Mouse (Mus musculus) gastrocnemius, adult 2 months (tissue): ENCODE measurements around the gene Gm10271. TPM values are rescaled to one million over a fixed set of nuclear protein-coding genes. Genes with fewer than 3 reads are reported as not detected.
A peak's percentile ranks its signal among the peaks of the same experiment; 100 is the strongest.

ENCODE experiments used
- DNase-seq: peaks from one replicate; pipeline ENCODE4 v3.0.0; 2022
- H3K27ac ChIP-seq: fragments of 200-600 bp; 2 replicates; pipeline ENCODE4 v1.8.1; 2022; ENCODE audit warnings: mild to moderate bottlenecking
- H3K4me3 ChIP-seq: fragments of 200-600 bp; 2 replicates; pipeline ENCODE4 v1.8.1; 2022; ENCODE audit warnings: mild to moderate bottlenecking, moderate library complexity
- CTCF ChIP-seq: fragments of 200-600 bp; IDR thresholded peaks from 2 replicates; pipeline ENCODE4 v1.8.1; 2022; ENCODE audit warnings: antibody characterized with exemption, mild to moderate bottlenecking, moderate library complexity
- intact Hi-C: fragments of 180-260 bp; cut with DNase I; formaldehyde crosslinking; loops from one replicate; pipeline ENCODE4 v1.15.1; 2025
- total RNA-seq, 2 experiments: library from RNA; stranded (reverse); gene quantifications; 2 replicates each; pipeline ENCODE4 v1.2.3; 2021

The Gm10271 gene
- total RNA-seq, 2 experiments from 2014 or later = not detected

DNA sequence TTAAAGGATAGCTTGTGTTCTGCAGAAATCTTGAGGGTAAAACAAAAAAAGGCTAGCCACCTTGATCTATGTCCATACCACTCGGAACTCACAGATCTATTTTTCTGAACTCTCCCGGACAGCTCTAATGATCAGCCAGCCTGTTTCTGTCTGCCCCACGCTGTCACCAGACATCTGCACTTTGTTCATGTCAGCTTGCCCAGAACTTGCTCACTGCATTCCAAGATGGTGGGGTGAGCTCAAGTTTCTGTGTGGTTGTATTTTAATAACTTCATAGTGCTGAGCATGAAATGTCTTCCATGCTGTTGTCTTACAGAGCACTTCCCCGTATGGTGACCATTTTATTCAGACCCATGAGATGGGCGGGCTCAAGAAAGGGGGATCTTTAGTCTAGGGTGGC, 7.1 kb downstream of the Gm10271 start:
- intact Hi-C loops = no loop called here
- 0 out of 2 replicates have a peak overlapping the region, but pooled peaks have one; percentile 19 for H3K4me3 ChIP-seq
- no peak overlapping the region for H3K27ac ChIP-seq
- DNase-seq = no peak
- TF ChIP-seq CTCF = no peak

DNA sequence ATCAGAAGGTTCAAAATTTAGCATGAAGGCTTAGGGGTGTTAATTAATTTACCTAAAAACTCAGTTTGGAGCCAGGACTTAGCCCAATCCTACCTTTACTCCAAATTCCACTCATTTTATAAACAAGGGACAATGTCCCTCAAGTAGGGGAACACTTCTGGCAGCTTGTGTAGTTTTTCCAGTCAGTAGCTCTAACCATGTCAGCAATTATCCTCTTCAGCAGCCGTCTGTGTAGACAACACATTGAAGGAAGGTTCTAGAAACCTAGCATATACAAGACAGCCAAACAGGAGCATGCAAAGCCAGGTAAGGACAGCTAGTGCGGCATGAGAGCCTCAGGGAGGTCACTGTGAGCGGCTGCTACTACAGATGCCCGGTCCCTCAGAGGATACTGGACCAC, 7.8 kb downstream of the Gm10271 start:
- DNase-seq = no peak
- Histone ChIP-seq H3K4me3 (no peak overlapping the region), H3K27ac (no peak overlapping the region)
- TF ChIP-seq CTCF = no peak
- intact Hi-C loops = no loop called here

DNA sequence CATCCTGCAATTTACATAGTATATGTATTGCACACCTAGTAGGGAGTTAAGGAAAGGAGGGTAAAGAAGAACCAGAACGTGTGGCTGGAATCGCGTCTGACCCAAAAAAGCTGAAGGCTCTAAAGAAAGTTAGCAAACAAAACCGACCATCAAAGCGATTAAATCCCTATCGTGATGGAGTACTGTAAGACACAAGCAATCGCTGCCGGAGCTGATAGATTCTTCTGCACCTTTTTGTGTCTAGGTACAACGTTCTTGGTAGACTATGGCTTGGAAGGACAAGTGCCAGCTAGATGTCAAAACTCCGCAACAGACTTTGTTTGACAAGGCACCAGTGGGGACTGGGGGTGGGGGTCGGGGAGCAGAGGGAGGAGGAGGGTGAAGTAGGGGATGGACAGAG, 8.3 kb downstream of the Gm10271 start:
- intact Hi-C loops = no loop called here
- TF ChIP-seq CTCF = no peak

DNA sequence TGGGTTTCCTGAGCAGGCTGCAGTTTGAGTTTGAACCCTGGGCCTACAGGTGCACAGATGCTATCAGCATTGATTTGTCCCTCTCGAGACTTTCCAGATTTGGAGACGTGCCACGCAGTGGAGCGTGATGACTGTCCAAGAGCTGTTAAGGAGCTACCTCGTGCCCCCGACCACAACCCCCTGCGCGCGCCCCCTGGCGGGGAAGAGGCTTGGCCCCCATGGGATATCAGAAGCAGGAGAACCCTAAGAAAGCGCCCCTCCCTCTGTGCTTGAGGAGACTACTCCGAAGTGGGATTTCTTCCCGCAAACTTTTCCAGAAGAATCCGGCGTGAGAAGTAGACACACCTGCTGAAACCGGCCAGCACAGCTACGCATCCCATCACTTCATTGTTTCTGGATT, 9.6 kb downstream of the Gm10271 start:
- no peak overlapping the region for H3K4me3 ChIP-seq
- no peak for DNase-seq
- intact Hi-C loops = no loop called here
- no peak overlapping the region for H3K27ac ChIP-seq
- TF ChIP-seq CTCF = no peak

More for the DNA sequence above, 8.3 kb downstream of the Gm10271 start:
- Histone ChIP-seq H3K4me3 (no peak overlapping the region), H3K27ac (no peak overlapping the region)
- DNase-seq = no peak

DNA sequence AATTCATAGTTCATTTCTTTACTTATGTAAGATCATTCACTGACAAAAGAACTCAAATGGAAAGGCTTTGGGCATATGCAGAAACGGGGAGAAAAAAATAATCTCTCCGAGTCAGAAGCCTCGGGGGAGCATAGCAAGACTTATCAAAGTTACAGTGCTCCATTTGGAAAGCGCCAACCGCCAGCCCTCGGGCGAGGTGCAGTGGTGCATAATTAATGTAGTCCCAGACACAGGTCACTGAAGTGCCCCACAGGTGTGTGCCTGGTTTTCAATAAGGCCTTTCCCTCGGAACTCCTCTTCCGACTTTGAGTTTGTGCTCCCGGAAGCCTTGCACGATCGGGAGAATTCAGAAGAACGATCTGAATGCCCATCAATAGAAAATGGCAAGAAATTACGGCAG, 10.3 kb downstream of the Gm10271 start:
- no peak for TF ChIP-seq CTCF
- Histone ChIP-seq H3K4me3 (no peak overlapping the region), H3K27ac (no peak overlapping the region)
- intact Hi-C loops = no loop called here
- DNase-seq = no peak

DNA sequence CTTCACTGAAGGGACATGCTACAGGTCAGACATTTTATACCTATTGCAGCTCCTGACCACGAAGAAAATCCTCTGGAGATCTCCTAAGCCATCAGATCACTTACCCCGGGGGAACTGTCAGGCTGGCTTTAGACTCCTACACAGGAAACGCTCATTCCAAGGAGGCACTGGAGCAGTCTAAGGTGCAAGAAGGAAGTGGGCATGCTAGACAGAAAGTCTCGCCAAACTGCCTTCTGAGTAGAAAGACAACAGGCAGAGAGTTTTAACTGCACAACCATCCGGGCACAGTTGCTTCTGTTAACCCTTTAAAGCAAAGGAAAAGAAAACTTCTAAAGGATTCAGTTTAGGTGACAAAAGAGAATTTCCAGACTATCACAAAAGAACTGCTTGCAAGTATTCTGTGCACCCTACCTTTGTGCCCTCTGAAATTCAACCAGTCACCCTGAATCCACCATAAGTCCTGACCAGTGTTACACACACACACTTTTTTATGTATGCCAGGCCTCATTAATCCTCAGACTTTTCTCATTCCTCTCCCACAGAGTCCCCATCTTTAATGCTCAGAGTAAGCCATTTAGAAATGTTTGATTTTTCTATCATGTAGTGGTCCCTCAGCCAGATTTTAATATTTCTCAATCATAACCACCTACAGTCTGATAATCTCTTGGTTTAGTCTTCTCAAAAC, 14.4 kb downstream of the Gm10271 start:
- no peak overlapping the region for H3K27ac ChIP-seq
- intact Hi-C loops = no loop called here
- no peak overlapping the region for H3K4me3 ChIP-seq
- no peak for DNase-seq
- no peak for TF ChIP-seq CTCF

DNA sequence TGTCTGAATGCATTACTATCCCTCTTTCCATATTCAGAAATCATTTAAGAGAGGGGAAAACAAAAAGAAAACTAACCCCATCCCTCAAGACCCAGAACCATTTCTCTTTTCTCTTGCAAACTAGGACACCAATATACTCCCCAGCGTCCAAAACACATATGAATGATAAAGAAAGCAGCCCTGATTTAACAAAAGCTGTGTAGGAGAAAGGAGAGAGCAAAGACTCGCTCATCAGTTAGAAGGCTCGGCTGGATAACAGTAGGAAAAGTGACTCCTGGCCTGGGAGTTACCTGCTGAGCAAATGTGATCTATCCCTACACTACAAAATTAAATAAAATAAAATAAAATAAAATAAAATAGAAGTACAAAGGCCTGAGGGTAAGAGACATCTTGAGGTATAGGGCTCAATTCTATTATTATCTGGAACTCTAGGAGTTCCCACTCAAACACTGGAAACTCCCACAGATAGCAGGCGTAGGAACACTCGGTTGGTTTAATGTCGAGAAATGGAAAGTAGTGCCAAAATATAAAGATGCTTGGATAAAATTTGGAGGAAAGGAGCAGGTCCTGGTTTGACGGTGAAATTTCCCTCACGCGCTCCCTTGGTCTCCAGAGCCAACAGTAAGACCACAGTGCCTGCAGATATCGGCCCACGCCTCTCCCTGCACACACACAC, 15.8 kb downstream of the Gm10271 start:
- no peak for TF ChIP-seq CTCF
- no peak overlapping the region for H3K27ac ChIP-seq
- intact Hi-C loops = no loop called here
- no peak for DNase-seq
- no peak overlapping the region for H3K4me3 ChIP-seq

DNA sequence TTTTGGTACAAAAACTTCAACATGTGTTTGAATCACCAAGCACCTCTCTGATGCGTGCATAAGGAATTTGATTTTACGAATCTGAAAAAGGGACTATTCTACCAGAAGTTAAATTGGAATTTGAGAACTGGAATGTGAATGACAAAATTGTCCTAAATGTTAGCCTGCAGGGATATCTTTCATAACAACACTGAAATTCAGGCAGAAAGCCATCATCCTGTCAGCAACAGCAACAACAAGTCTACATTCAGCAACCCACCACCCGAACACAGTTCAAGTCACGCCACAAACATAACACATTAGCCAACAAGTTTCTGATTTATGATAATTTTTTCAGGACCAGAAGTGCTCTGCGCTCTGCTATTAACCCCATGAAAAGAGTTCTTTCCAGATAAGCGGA, 17.2 kb downstream of the Gm10271 start:
- TF ChIP-seq CTCF = no peak
- no peak overlapping the region for H3K4me3 ChIP-seq
- DNase-seq = no peak
- intact Hi-C loops = no loop called here
- no peak overlapping the region for H3K27ac ChIP-seq

DNA sequence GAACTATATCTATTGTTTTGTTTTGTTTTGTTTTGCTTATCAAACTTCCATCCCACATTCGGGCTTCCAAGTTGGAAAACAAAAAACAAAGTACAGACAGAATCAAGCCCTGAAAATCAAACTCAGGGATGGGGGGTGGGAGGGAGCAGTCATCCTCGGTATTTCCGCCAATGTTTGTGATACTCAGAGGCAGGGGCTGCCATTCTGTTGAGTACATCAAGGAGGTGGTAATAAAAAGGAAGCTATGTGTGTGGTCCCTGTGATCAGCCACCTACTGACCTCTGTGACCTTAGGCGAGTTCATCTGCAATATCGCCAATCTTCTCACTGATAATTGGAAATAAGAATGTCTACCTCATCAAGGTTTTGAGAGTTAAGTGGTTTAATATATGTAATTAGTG, 21.5 kb downstream of the Gm10271 start:
- intact Hi-C loops = no loop called here
- Histone ChIP-seq H3K4me3 (peak overlapping the region; percentile 89), H3K27ac (peak overlapping the region; percentile 67; the same call in 1 of the 2 replicates)
- no peak for TF ChIP-seq CTCF
- no peak for DNase-seq

DNA sequence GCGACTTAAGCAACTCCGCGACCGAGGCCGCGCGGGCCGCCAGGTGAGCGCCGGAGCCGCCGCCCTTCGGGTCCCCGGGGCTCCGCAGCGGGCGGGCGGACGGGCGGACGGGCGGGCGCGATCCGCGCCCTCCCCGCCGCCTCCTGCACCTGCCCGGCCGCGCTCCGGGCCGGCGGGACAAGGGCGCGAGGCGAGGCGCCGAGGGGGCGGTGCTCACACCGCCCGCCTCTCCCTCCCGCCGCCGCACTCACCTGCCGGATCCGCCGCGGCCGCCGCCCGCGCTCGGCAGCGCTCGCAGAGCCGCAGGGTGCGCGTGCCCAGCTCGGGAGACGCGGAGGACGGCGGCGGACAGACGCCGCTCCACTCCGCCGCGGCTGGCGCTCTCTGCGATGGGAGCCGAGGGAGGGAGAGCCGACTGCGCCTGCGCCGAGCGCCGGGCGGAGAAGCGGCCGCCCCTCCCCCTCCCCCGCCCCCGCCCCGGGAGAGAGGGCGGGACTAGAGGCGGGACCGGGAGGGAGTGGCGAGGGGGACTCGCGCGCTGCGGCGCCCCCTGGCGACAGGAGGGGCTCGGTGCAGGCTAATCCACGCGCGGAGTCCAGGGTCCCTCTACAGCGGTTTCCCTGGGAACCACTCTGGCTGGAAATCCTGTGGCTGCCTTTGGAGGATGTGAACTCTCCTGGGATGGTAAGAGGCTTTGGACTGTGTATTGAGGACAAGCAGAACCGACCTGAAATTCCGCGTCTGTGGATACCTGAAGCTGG, 22.2 kb downstream of the Gm10271 start, which contains the start of gene Rab3ip:
TSS of gene Rab3ip (minus strand) at position 761 of the 761 bp plus-strand sequence.
- peak within 1 kb of the TSS; percentile 89 for H3K4me3 ChIP-seq
- DNase-seq = peak; percentile 95
- intact Hi-C loops = no loop called here
- peak within 1 kb of the TSS; percentile 86 for H3K27ac ChIP-seq
- peak; percentile 99 for TF ChIP-seq CTCF

DNA sequence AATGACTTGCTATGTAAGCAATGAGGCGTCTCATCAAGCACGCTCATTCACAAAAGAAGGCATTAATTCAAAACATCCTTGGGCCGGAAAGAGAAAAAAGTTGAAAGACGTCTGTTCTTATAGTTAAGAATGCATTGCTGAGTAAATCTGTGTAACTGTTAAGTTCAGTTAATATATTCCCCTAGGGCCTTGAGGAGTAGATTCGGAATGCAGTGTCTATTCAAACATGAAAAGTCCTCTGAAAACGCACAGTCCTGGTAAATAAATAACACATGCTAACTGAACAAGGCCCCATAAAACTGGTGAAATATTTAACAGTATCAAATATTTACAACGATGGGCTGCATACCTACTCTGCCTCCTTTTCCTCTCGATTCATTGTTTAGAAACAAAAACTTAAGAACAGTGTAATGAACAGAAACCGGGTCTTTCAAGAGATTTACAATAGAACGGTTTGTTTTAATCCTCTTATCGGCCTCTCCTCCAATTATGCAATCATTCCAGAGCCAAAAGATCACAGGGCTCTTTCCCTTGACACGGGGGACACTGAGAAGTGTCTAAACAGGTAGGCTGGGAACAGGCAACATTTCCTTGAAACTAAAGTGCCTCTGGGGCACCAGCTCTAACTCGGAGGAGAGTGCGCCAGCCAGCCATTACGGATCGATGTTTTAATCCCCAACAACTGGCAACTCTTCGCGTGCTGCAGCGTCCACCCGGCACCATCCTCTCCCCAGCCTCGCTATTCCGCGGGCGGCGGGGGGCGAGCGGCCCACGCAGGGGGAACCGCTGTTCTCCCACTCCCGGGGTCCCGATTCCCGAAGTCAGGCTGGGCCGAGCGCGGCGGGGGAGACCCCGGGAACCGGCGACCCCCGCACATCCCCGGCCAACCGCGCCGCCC, 23.0 kb downstream of the Gm10271 start:
- no peak for TF ChIP-seq CTCF
- Histone ChIP-seq H3K27ac (peak overlapping the region; percentile 86), H3K4me3 (peak overlapping the region; percentile 89)
- DNase-seq = no peak
- intact Hi-C loops = loop anchor here (5.0 to 10.0 kb wide), 2 partner anchors 83 to 255 kb away; no protein-coding TSS in a partner anchor

DNA sequence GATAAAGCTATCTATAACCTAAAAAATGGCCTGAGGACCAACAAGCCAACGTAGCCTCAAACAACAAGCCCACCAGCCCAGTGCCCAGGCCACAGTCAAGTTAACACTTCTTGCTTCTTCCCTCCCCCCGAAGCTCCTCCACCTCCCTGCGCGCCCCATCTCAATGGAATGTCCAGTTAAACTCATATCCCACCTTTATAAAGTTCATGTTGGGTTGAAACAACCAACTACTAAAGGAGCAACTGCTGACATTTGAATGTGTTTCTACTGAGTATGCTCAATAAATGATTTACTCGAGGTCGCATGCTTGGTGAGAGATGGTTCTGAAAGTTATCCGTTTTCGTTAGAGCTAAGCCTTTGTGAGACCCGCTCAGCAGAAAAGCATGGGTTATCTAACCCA, 24.0 kb downstream of the Gm10271 start:
- intact Hi-C loops = loop anchor here (5.0 to 10.0 kb wide), 2 partner anchors 84 to 256 kb away; no protein-coding TSS in a partner anchor
- no peak for TF ChIP-seq CTCF
- no peak for DNase-seq
- Histone ChIP-seq H3K27ac (no peak overlapping the region), H3K4me3 (no peak overlapping the region)
